Mouse (Mus musculus): ENCODE results near the gene Tbc1d24. TPM values are rescaled to one million over a fixed set of nuclear protein-coding genes. Genes with fewer than 3 reads are reported as not detected.

The Tbc1d24 gene
- polyA plus RNA-seq, 1 experiment = 4.3 TPM

GRCm38 (mm10) chr17:24157121-24157520 lies 48.2 kb downstream of the Tbc1d24 start:
- no peak for TF ChIP-seq MYOD1 (IDR thresholded peaks at IDR 0.05; ENCODE audit: control insufficient read depth in 1 of 3, insufficient read length in 2 of 3, low read depth in 2 of 3)
- no peak for TF ChIP-seq POLR2AphosphoS2 (IDR thresholded peaks at IDR 0.05; ENCODE audit: insufficient read length, low read depth)
- TF ChIP-seq USF1 (IDR thresholded peaks at IDR 0.05; ENCODE audit: low read depth) = no peak
- TF ChIP-seq E2F4 (IDR thresholded peaks at IDR 0.05; ENCODE audit: insufficient read depth) = no peak
- TF ChIP-seq TCF3 (IDR thresholded peaks at IDR 0.05; ENCODE audit: insufficient read length, low read depth) = no peak
- TF ChIP-seq TCF12 (IDR thresholded peaks at IDR 0.05; ENCODE audit: insufficient read depth, poor library complexity, severe bottlenecking) = no peak
- TF ChIP-seq CEBPB (IDR thresholded peaks at IDR 0.05; ENCODE audit: insufficient read depth, poor library complexity, severe bottlenecking) = no peak
- TF ChIP-seq POLR2A (IDR thresholded peaks at IDR 0.05; ENCODE audit: insufficient read length, low read depth) = no peak
- Histone ChIP-seq H3K4me2 (ENCODE audit: low read depth) (no peak overlapping the region), H3ac (ENCODE audit: control insufficient read depth, insufficient read length) (no peak overlapping the region), H3K79me2 (ENCODE audit: control insufficient read depth, insufficient read depth) (no peaks in the 10 kb centered on the region), H3K4me3 (no peak overlapping the region), H3K36me3 (ENCODE audit: control insufficient read depth, insufficient read depth) (no peaks in the 10 kb centered on the region), H3K27me3 (ENCODE audit: control insufficient read depth, insufficient read depth, insufficient read length) (no peaks in the 10 kb centered on the region)

DNA sequence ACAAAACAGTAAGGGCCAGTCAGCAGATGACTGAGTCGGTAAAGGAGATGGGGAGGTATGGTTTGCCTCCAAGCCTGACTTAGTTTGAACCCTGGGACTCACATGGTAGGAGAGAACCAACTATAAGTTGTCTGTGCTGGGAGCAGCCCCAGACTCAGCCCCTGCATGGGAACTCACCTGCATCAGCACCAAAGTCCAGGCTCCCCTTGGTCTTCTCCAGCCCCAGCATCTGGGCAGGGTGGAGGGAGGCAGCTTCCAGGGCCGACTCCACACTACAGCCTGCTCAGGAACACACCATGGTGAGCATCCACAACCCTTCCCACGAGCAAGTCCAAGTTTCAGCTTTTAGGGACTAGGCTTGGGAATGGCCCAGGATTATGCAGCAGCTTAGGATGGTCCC lies 49.0 kb downstream of the Tbc1d24 start:
- H3ac ChIP-seq (ENCODE audit: control insufficient read depth, insufficient read length) = no peak overlapping the region
- H3K36me3 ChIP-seq (ENCODE audit: control insufficient read depth, insufficient read depth) = no peaks in the 10 kb centered on the region
- no peaks in the 10 kb centered on the region for H3K79me2 ChIP-seq (ENCODE audit: control insufficient read depth, insufficient read depth)
- H3K4me2 ChIP-seq (ENCODE audit: low read depth) = no peak overlapping the region
- TF ChIP-seq REST (IDR thresholded peaks at IDR 0.05; ENCODE audit: insufficient read depth, insufficient read length) (no peak), TCF3 (IDR thresholded peaks at IDR 0.05; ENCODE audit: insufficient read length, low read depth) (no peak), POLR2A (IDR thresholded peaks at IDR 0.05; ENCODE audit: insufficient read length, low read depth) (no peak), USF1 (IDR thresholded peaks at IDR 0.05; ENCODE audit: low read depth) (no peak), TCF12 (IDR thresholded peaks at IDR 0.05; ENCODE audit: insufficient read depth, poor library complexity, severe bottlenecking) (no peak), MYOD1 (IDR thresholded peaks at IDR 0.05; ENCODE audit: control insufficient read depth in 1 of 3, insufficient read length in 2 of 3, low read depth in 2 of 3) (no peak)
- no peak overlapping the region for H3K4me3 ChIP-seq
- H3K27me3 ChIP-seq (ENCODE audit: control insufficient read depth, insufficient read depth, insufficient read length) = no peaks in the 10 kb centered on the region

DNA sequence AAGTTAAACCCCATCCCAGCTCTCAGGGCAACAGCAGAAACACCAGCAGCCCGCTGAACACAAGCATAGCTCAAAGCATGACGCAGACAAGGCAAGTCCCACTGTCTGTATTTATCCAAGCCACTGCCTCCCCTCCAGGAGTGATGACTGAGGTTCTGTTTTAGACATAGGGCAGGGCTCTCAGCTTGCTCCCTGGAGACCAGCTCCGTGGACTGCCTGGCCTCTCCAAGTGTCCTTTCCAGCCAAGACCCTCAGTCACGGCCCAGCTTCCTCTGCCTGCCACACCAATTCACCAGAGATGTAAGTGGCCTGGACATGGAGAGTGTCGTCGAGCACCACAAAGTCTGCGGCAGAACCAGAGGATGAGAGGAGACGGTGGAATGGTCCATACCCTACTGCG lies 49.6 kb downstream of the Tbc1d24 start:
- no peak overlapping the region for H3K4me2 ChIP-seq (ENCODE audit: low read depth)
- H3ac ChIP-seq (ENCODE audit: control insufficient read depth, insufficient read length) = no peak overlapping the region
- no peak overlapping the region for H3K4me3 ChIP-seq
- H3K36me3 ChIP-seq (ENCODE audit: control insufficient read depth, insufficient read depth) = no peaks in the 10 kb centered on the region
- no peaks in the 10 kb centered on the region for H3K79me2 ChIP-seq (ENCODE audit: control insufficient read depth, insufficient read depth)
- H3K27me3 ChIP-seq (ENCODE audit: control insufficient read depth, insufficient read depth, insufficient read length) = no peaks in the 10 kb centered on the region
- no peak for TF ChIP-seq SRF (IDR thresholded peaks at IDR 0.05; ENCODE audit: control insufficient read depth, insufficient read length, low read depth)
- TF ChIP-seq MYOG (IDR thresholded peaks at IDR 0.05; ENCODE audit: control insufficient read depth in 1 of 3, insufficient read depth in 1 of 3, insufficient read length in 2 of 3, low read depth in 2 of 3) = no peak
- TF ChIP-seq TCF12 (IDR thresholded peaks at IDR 0.05; ENCODE audit: insufficient read depth, poor library complexity, severe bottlenecking) = no peak
- TF ChIP-seq POLR2A (IDR thresholded peaks at IDR 0.05; ENCODE audit: insufficient read length, low read depth) = no peak
- TF ChIP-seq POLR2AphosphoS2 (IDR thresholded peaks at IDR 0.05; ENCODE audit: insufficient read length, low read depth) = no peak
- TF ChIP-seq MYOD1 (IDR thresholded peaks at IDR 0.05; ENCODE audit: control insufficient read depth in 1 of 3, insufficient read length in 2 of 3, low read depth in 2 of 3) = no peak
- no peak for TF ChIP-seq USF1 (IDR thresholded peaks at IDR 0.05; ENCODE audit: low read depth)
- TF ChIP-seq CEBPB (IDR thresholded peaks at IDR 0.05; ENCODE audit: insufficient read depth, poor library complexity, severe bottlenecking) = no peak
- no peak for TF ChIP-seq REST (IDR thresholded peaks at IDR 0.05; ENCODE audit: insufficient read depth, insufficient read length)
- TF ChIP-seq TCF3 (IDR thresholded peaks at IDR 0.05; ENCODE audit: insufficient read length, low read depth) = no peak
- no peak for TF ChIP-seq MAX (IDR thresholded peaks at IDR 0.05; ENCODE audit: low read depth)
- TF ChIP-seq E2F4 (IDR thresholded peaks at IDR 0.05; ENCODE audit: insufficient read depth) = no peak

DNA sequence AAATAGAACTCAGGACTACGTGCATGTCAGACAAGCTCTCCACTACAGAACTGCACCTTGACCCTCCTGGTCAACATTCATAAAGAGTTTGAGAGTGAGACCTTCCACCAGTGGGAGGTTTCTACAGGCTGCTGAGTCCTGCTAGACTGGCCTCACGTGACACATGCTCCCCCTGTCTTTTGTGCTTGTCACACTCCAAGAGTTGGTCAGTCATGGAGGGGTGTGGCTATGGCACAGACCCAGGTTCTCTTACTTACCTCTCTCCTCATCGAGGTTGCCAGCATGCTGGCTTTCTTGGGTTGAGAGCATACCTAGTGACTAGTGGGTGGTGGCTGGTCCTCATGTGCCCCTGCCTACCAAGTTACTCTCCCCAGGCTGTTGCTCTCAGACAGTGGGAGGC lies 50.9 kb downstream of the Tbc1d24 start:
- no peak overlapping the region for H3ac ChIP-seq (ENCODE audit: control insufficient read depth, insufficient read length)
- no peaks in the 10 kb centered on the region for H3K36me3 ChIP-seq (ENCODE audit: control insufficient read depth, insufficient read depth)
- no peak overlapping the region for H3K4me3 ChIP-seq
- no peaks in the 10 kb centered on the region for H3K79me2 ChIP-seq (ENCODE audit: control insufficient read depth, insufficient read depth)
- no peak overlapping the region for H3K4me2 ChIP-seq (ENCODE audit: low read depth)
- TF ChIP-seq E2F4 (IDR thresholded peaks at IDR 0.05; ENCODE audit: insufficient read depth) (no peak), POLR2A (IDR thresholded peaks at IDR 0.05; ENCODE audit: insufficient read length, low read depth) (no peak), REST (IDR thresholded peaks at IDR 0.05; ENCODE audit: insufficient read depth, insufficient read length) (no peak), MYOG (IDR thresholded peaks at IDR 0.05; ENCODE audit: control insufficient read depth in 1 of 3, insufficient read depth in 1 of 3, insufficient read length in 2 of 3, low read depth in 2 of 3) (no peak), SRF (IDR thresholded peaks at IDR 0.05; ENCODE audit: control insufficient read depth, insufficient read length, low read depth) (no peak), POLR2AphosphoS2 (IDR thresholded peaks at IDR 0.05; ENCODE audit: insufficient read length, low read depth) (no peak), TCF3 (IDR thresholded peaks at IDR 0.05; ENCODE audit: insufficient read length, low read depth) (no peak), CEBPB (IDR thresholded peaks at IDR 0.05; ENCODE audit: insufficient read depth, poor library complexity, severe bottlenecking) (no peak), TCF12 (IDR thresholded peaks at IDR 0.05; ENCODE audit: insufficient read depth, poor library complexity, severe bottlenecking) (no peak)
- no peaks in the 10 kb centered on the region for H3K27me3 ChIP-seq (ENCODE audit: control insufficient read depth, insufficient read depth, insufficient read length)

- peak; percentile 36 for TF ChIP-seq POLR2A (IDR thresholded peaks at IDR 0.05; ENCODE audit: insufficient read length, low read depth)
- TF ChIP-seq SRF (IDR thresholded peaks at IDR 0.05; ENCODE audit: control insufficient read depth, insufficient read length, low read depth) = no peak
- no peak for TF ChIP-seq TCF12 (IDR thresholded peaks at IDR 0.05; ENCODE audit: insufficient read depth, poor library complexity, severe bottlenecking)
- no peak for TF ChIP-seq CEBPB (IDR thresholded peaks at IDR 0.05; ENCODE audit: insufficient read depth, poor library complexity, severe bottlenecking)
- peak in 2 of 3 experiments; percentile 2 to 66 for TF ChIP-seq MYOG (IDR thresholded peaks at IDR 0.05; ENCODE audit: control insufficient read depth in 1 of 3, insufficient read depth in 1 of 3, insufficient read length in 2 of 3, low read depth in 2 of 3)
- TF ChIP-seq MYOD1 (IDR thresholded peaks at IDR 0.05; ENCODE audit: control insufficient read depth in 1 of 3, insufficient read length in 2 of 3, low read depth in 2 of 3) = peak in 2 of 3 experiments; percentile 33 to 40
- no peak for TF ChIP-seq USF1 (IDR thresholded peaks at IDR 0.05; ENCODE audit: low read depth)
- no peak for TF ChIP-seq E2F4 (IDR thresholded peaks at IDR 0.05; ENCODE audit: insufficient read depth)
- Histone ChIP-seq H3K79me2 (ENCODE audit: control insufficient read depth, insufficient read depth) (no peaks in the 10 kb centered on the region), H3K4me2 (ENCODE audit: low read depth) (peak overlapping the region; percentile 88), H3ac (ENCODE audit: control insufficient read depth, insufficient read length) (no peak overlapping the region), H3K36me3 (ENCODE audit: control insufficient read depth, insufficient read depth) (no peaks in the 10 kb centered on the region), H3K4me3 (peak overlapping the region; percentile 22), H3K27me3 (ENCODE audit: control insufficient read depth, insufficient read depth, insufficient read length) (no peaks in the 10 kb centered on the region)
These were observed 53.3 kb downstream of the Tbc1d24 start for GRCm38 (mm10) chr17:24151890-24152563.
